Mouse (Mus musculus): Measurements from ENCODE around the gene Nktr. TPM values are rescaled to one million over a fixed set of nuclear protein-coding genes. Genes with fewer than 3 reads are reported as not detected.
A peak's percentile ranks its signal among the peaks of the same experiment; 100 is the strongest.

Gene Nktr
- polyA plus RNA-seq, 1 experiment from 2014 or later: 51.0 TPM

DNA sequence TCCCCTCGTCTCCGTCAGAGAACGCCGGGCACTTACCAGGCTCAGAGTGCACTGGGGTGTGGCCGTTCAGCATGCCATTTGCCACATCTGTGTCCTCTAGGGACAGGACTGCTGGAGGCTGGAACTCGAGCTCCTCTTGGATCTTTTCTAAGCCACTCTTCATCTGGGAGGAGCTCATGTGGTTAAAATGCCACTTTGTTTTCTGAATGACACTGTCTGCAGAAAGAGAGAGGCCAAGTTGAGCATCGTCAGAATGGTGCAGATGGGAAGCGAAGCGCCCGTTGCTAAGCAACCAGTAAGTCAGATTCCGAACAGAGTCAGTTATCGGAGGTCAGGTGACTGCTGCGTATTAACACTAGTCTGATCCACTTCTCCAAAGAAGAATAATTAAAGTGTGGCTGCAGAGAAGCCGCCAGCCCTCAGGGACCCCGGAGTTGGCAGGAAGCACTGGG, 28.7 kb upstream of the Nktr start:
- no peaks in the 10 kb centered on the region for H3K9me3 ChIP-seq
- no peaks in the 10 kb centered on the region for H3K27me3 ChIP-seq (replicated peaks)
- H3K27ac ChIP-seq: peak overlapping the region; percentile 86
- peak overlapping the region; percentile 24 for H3K4me3 ChIP-seq
- peak; percentile 93 for ATAC-seq (replicated peaks)
- peak overlapping the region; percentile 45 for H3K4me2 ChIP-seq
- peaks cover 26% of the 10 kb centered on the region for H3K4me1 ChIP-seq
- no peak overlapping the region for H3K9ac ChIP-seq
- peaks cover 16% of the 10 kb centered on the region for H3K36me3 ChIP-seq (replicated peaks)
- WGBS: 24% methylated on average over 15 of the region's 15 CpGs

DNA sequence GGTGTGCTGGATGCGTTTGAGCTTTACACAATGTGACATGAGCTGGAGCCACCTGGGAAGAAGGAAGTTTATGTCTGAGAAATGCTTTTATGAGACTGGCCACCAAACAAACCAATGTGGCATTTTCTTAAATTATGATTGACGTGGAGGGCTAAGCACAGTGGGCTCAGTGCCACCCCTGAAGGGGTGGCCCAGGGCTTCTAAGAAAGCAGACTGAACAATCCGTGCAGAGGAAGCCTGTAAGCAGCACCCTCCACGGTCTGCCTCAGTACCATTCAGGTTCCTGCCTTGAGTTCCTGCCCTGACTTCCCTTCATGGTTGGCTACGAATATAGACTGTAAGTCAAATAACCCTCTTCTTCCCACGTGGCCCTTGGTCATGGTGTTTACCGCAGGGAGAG, 28.2 kb upstream of the Nktr start:
- WGBS: 59% methylated on average over 7 of the region's 7 CpGs
- peak overlapping the region; percentile 45 for H3K4me2 ChIP-seq
- H3K9ac ChIP-seq: no peak overlapping the region
- ATAC-seq (replicated peaks): peak; percentile 57
- H3K27ac ChIP-seq: peak overlapping the region; percentile 86
- peaks cover 26% of the 10 kb centered on the region for H3K4me1 ChIP-seq
- no peaks in the 10 kb centered on the region for H3K9me3 ChIP-seq
- H3K4me3 ChIP-seq: no peak overlapping the region
- peaks cover 14% of the 10 kb centered on the region for H3K36me3 ChIP-seq (replicated peaks)
- no peaks in the 10 kb centered on the region for H3K27me3 ChIP-seq (replicated peaks)

DNA sequence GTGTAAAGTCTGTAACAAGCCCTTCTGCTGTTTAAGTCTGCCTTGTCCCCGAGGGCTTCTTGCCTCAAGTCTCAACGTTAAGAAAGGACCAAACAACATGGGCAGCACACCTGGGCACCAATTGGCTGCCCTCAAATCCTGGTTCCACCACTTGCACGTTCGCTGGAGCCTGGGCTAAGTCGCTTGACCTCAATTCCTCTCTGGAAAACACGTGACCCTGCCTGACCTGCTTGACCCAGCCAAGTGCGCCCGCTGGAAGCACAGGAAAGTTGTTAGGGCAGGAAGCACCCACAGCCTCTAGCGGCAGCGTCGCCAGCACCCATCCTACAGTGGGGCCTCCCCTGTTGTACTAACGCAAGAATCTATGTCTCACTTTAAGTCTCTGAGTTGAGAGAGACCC, 24.2 kb upstream of the Nktr start:
- Histone ChIP-seq H3K27me3 (replicated peaks) (no peaks in the 10 kb centered on the region), H3K9ac (no peak overlapping the region), H3K4me2 (no peak overlapping the region), H3K4me3 (no peak overlapping the region), H3K4me1 (peaks cover 19% of the 10 kb centered on the region), H3K9me3 (no peaks in the 10 kb centered on the region), H3K27ac (no peak overlapping the region), H3K36me3 (replicated peaks) (peaks cover 7% of the 10 kb centered on the region)
- WGBS: 82% methylated on average over 12 of the region's 12 CpGs
- no peak for ATAC-seq (replicated peaks)

DNA sequence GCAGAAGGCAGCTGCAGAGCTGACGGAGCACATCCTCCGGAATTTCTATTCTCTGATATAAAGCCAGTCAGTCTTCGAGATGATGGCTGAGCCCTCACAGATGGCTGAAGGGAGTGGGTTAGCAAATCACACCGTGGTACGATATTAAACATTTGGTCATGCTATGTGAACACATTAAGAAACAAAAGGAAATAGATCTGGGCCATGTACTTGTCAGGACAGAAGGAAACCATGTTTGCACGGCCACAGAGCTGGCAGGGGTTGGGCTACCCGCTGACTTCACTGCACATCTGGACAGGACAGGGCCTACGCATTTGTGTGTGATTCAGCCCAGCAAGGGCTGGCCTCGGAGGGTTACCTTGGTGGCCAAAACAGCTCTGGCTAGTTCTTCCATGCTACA, 22.3 kb upstream of the Nktr start:
- Histone ChIP-seq H3K36me3 (replicated peaks) (peaks cover 7% of the 10 kb centered on the region), H3K4me1 (no peaks in the 10 kb centered on the region; the same call in 1 of the 2 replicates), H3K27ac (no peak overlapping the region), H3K9ac (no peak overlapping the region), H3K27me3 (replicated peaks) (no peaks in the 10 kb centered on the region), H3K4me3 (no peak overlapping the region), H3K4me2 (no peak overlapping the region), H3K9me3 (no peaks in the 10 kb centered on the region)
- 90% methylated on average over 9 of the region's 9 CpGs for WGBS
- ATAC-seq (replicated peaks): no peak

DNA sequence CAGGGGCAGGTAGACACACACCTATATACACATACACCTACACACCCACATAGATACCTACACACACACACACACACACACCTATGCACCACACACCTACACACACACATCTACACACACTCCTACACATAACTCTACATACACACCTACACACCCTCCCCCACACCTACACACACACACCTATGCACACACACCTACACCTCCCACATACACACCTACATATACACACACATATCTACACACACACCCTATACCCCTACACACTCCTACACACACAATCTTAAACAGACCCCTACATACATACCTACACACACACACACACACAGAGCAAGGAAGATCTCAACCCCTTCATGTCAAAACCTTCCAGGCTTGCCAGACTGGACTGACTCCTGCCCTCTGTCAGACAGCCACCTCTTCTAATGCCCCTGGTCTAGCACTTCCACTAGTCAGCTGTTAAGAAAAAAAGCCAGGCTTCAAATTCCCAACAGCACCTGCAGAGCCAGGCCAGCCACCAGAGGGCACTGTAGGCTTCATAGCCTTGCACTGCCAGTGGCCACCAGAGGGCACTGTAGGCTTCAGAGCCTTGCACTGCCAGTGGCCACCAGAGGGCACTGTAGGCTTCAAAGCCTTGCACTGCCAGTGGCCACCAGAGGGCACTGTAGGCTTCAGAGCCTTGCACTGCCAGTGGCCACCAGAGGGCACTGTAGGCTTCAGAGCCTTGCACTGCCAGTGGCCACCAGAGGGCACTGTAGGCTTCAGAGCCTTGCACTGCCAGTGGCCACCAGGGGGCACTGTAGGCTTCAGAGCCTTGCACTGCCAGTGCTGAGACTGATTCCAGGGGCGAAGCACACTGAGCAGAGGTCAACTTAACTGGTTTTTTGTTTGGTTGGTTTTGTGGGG, 21.6 kb upstream of the Nktr start:
- 92% methylated on average over 1 of the region's 1 CpGs for WGBS

DNA sequence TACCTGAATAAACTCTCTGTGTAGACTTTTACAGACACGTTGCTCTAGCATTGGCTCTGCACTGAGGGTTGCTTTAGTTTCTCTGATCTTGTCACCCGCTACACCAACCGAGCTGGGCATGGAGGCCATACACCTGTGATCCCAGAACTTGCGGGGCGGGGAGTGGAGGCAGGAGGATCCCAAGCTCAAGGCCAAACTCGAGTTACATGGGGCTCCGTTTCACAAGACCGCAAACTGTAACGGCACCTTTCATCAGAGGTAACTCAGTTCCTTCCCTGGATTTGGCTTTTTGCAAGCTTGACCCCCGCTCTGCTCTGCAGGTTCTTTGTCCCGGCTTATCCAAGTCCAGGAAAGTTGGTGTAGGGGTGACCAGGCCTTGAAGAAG, 14.7 kb upstream of the Nktr start:
- H3K9me3 ChIP-seq: no peaks in the 10 kb centered on the region
- ATAC-seq (replicated peaks): no peak; the same call in 1 of the 2 replicates
- no peak overlapping the region for H3K27ac ChIP-seq
- peak overlapping the region; percentile 75 for H3K9ac ChIP-seq
- 37% methylated on average over 11 of the region's 11 CpGs for WGBS
- H3K27me3 ChIP-seq (replicated peaks): no peaks in the 10 kb centered on the region
- H3K4me2 ChIP-seq: peak overlapping the region; percentile 91
- H3K4me3 ChIP-seq: peak overlapping the region; percentile 87
- no peaks in the 10 kb centered on the region for H3K36me3 ChIP-seq (replicated peaks)
- H3K4me1 ChIP-seq: peaks cover 30% of the 10 kb centered on the region

More for the DNA sequence above, 21.6 kb upstream of the Nktr start:
- H3K27ac ChIP-seq: no peak overlapping the region
- peaks cover 2% of the 10 kb centered on the region for H3K4me1 ChIP-seq
- no peaks in the 10 kb centered on the region for H3K27me3 ChIP-seq (replicated peaks)
- no peak overlapping the region for H3K4me3 ChIP-seq
- H3K9ac ChIP-seq: no peak overlapping the region
- H3K4me2 ChIP-seq: no peak overlapping the region
- peaks cover 4% of the 10 kb centered on the region for H3K36me3 ChIP-seq (replicated peaks)
- no peaks in the 10 kb centered on the region for H3K9me3 ChIP-seq
- ATAC-seq (replicated peaks): no peak; the same call in 1 of the 2 replicates

DNA sequence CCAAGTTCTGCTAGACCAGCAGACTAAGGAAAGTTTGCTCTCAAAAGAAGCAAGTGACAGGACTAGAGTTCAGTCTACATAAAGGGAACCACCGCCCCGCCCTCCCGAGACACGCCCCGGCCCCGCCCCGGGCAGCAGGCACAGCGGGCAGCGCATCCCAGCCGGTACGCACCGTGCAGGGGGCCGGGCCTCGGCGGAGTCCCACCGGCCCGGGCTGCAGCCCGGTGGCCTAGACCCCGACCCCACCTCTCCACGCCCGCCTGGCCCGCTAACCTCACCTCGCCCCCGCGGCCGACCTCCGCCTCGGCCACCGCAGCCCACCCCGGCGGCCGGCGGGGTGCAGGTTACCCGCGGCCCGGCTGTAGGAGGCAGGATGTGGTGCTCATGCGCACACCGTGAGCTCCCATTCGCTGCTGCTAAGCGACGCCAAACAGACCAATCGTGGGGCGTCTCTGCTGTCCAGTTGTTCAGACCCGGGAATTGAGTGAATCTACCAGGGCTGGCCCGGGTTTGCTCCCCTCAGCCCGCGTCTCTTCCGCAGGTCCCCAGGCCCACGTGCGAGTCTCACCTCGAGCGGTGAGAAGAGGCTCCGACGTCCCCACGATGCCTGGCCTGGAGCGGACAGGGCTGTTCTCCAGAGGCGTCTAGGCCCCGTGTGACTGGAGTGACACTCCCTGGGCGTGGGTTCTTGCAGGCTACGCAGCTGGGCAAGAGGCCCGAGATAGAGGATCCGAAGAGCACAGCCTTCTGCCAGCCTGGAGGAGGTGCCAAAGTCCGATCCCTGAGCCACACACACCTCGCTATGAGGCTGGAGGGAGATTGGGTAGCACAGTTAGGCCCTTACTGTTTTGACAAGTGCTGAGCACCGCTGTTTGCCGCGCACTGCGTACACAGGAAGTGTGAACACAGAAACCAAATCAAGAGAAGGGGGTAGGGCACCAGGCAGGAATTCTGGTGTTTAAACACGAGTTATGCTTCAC, 14.0 kb upstream of the Nktr start, which contains the start of gene Sec22c:
Sec22c (minus strand) TSS at position 845 of the 980 bp plus-strand sequence.
- peak within 1 kb of the TSS; percentile 75 for H3K9ac ChIP-seq
- peak within 1 kb of the TSS; percentile 87 for H3K4me3 ChIP-seq
- H3K27ac ChIP-seq: peak within 1 kb of the TSS; percentile 76
- ATAC-seq (replicated peaks): peak; percentile 96
- peak within 1 kb of the TSS; percentile 91 for H3K4me2 ChIP-seq
- H3K27me3 ChIP-seq (replicated peaks): no peaks in the 10 kb centered on the region
- H3K36me3 ChIP-seq (replicated peaks): no peaks in the 10 kb centered on the region
- no peaks in the 10 kb centered on the region for H3K9me3 ChIP-seq
- WGBS: 1% methylated on average over 69 of the region's 69 CpGs
- peaks cover 33% of the 10 kb centered on the region for H3K4me1 ChIP-seq

DNA sequence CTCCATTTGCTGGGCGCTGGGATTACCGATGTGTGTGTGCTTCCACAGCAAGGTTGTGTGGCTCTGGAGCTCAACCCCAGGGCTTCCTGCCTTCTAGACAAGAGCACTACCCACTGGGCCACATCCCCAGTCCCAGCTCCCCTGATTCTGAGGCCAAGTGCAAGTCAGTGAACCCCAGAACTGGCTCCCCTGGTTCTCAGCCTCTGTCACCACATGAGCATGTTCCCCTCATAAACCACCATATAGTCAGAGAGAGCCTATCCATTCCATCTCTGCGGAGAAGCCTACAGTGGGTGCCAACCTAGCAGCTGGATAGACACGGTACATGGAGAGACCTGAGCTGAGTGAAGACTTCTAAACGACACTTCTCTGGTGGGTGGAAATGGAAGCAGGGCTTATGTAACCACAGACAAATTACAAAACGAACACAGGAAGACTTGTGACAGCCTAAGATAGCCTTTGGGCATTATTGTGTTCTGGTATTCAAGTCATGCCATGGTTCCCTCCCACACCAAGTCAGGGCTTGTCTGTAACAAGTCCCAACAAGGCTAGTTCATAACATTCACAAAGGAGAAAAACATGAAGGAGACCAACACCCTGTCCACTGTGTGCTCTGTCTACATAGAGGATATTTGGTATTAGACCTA, 12.8 kb upstream of the Nktr start:
- no peaks in the 10 kb centered on the region for H3K27me3 ChIP-seq (replicated peaks)
- no peak overlapping the region for H3K4me2 ChIP-seq
- no peak overlapping the region for H3K4me3 ChIP-seq
- peaks cover 39% of the 10 kb centered on the region for H3K4me1 ChIP-seq
- no peak overlapping the region for H3K9ac ChIP-seq
- no peak overlapping the region for H3K27ac ChIP-seq
- H3K9me3 ChIP-seq: no peaks in the 10 kb centered on the region
- no peak for ATAC-seq (replicated peaks)
- 82% methylated on average over 6 of the region's 6 CpGs for WGBS
- no peaks in the 10 kb centered on the region for H3K36me3 ChIP-seq (replicated peaks)

DNA sequence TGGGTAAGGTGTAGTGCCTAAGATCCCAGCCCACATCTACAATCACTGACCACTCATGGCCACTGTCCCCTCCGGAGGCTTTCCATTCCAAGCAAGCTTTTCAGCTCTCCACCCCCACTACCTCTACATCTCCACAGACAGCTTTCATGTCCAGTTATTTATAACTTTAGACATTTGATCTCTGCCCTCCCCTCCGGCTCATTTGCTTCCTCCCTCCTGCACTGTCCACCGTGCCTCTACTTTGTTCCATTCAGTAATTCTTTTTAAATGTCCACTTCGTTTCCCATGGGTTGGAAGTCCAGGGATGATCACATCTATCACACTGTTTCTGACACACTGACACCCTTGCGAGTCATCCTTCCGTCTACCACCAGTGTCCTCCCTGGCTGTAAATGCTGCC, 11.2 kb upstream of the Nktr start:
- Histone ChIP-seq H3K4me2 (no peak overlapping the region), H3K4me3 (no peak overlapping the region), H3K27me3 (replicated peaks) (no peaks in the 10 kb centered on the region), H3K4me1 (peaks cover 45% of the 10 kb centered on the region), H3K27ac (no peak overlapping the region), H3K9me3 (no peaks in the 10 kb centered on the region), H3K9ac (no peak overlapping the region), H3K36me3 (replicated peaks) (peaks cover 3% of the 10 kb centered on the region; the same call in 1 of the 2 replicates)
- 71% methylated on average over 6 of the region's 6 CpGs for WGBS
- ATAC-seq (replicated peaks): no peak

DNA sequence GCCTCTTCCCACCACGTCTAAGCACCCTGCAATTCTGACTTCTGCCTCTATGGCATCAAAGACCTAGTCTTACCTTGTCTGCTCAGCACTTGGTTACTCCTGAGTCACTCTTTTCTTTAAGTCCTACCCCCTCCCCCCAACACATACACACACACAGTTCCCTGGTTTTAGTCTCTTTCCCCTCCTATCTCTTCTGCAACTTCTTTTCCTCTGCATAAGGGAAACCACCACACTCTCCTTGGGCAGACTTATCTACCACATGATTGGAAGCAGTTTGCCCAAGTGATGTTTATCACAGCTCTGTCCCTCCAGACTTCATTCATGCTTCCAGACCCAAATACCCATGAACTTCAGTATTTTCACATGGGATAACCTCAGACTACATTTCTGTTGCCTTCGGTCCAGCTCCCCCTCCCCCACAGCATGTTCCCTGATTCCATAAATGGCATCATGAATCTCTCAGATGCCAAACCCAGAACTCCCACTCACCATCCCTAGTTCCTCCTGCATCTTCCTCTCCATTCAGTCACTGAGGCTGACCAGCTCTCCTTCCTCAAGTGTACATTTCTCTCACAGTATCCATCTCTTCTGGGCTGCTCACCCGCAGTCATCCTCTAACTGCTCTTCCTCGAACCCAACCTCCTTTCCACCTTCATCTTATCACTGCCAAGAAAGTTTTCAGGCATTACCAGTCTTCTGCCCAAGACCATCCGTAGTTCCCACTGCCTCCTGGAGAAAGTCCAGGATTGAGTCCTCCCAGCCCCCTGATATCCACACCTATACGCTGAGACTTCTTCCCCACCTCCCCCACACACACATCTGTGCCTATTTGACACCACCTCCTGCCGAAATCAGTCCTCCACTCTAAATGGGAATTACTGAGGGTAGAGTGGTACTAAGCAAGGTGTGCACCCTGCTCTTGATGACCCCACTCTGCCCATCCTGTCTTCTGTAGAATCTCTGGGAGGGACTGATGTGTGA, 10.2 kb upstream of the Nktr start:
- Histone ChIP-seq H3K4me2 (no peak overlapping the region), H3K9ac (no peak overlapping the region), H3K4me3 (no peak overlapping the region), H3K36me3 (replicated peaks) (peaks cover 11% of the 10 kb centered on the region; the same call in 1 of the 2 replicates), H3K27me3 (replicated peaks) (no peaks in the 10 kb centered on the region), H3K9me3 (no peaks in the 10 kb centered on the region), H3K4me1 (peaks cover 35% of the 10 kb centered on the region), H3K27ac (no peak overlapping the region)
- WGBS: 72% methylated on average over 7 of the region's 7 CpGs
- no peak for ATAC-seq (replicated peaks)
